Mouse (Mus musculus) layer of hippocampus, adult 2 months (tissue): ENCODE data around the gene Adamts2. TPM values are rescaled to one million over a fixed set of nuclear protein-coding genes. Genes with fewer than 3 reads are reported as not detected.

Experiments
- DNase-seq, 2 experiments: peaks; one replicate each; pipeline ENCODE4 v3.0.0; 2022; ENCODE audit warnings: low spot score in 2 of 2
- H3K27ac ChIP-seq: fragments of 200-600 bp; 2 replicates; pipeline ENCODE4 v1.8.1; 2022
- H3K4me3 ChIP-seq: fragments of 200-600 bp; 2 replicates; pipeline ENCODE4 v1.8.1; 2022; ENCODE audit warnings: mild to moderate bottlenecking
- CTCF ChIP-seq: fragments of 200-600 bp; conservative IDR thresholded peaks from 2 replicates; pipeline ENCODE4 v1.8.1; 2022; ENCODE audit warnings: antibody characterized with exemption, mild to moderate bottlenecking, moderate library complexity
- total RNA-seq, 2 experiments: library from RNA; stranded (reverse); gene quantifications; 2 replicates each; pipeline ENCODE4 v1.2.3; 2021

Gene Adamts2
- total RNA-seq, 2 experiments from 2014 or later, result 14.5 to 15.4 TPM

- Histone ChIP-seq H3K4me3 (no peak overlapping the region), H3K27ac (no peak overlapping the region)
- no peak for DNase-seq
- TF ChIP-seq CTCF, result no peak
Measured at GRCm38 (mm10) chr11:50798836-50799235, 197.0 kb downstream of the Adamts2 start.

- no peak for TF ChIP-seq CTCF
- Histone ChIP-seq H3K4me3 (no peak overlapping the region), H3K27ac (no peak overlapping the region)
- no peak for DNase-seq
Measured at GRCm38 (mm10) chr11:50814233-50814632, 212.3 kb downstream of the Adamts2 start.

DNA sequence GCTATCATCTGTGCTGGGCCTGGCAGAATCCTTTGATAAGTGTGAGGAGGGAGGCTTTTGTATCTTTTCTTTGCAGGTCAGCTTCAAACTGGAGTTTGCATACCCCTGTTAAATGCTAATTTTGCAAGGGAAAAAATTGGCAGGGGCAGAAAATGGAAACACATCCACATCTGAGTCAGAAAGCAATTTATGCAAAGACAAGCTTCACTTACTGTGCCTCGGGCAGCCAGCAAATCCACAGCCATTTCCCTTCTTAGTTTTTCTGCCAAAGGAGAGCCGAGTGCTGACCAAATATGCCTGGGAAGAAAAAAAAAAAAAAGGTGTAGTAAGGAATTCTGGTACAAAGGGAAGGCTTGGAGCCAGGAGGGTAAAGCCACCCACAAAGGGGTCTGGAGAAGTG lies 224.3 kb downstream of the Adamts2 start:
- TF ChIP-seq CTCF, result no peak
- DNase-seq, result no peak
- Histone ChIP-seq H3K4me3 (peak overlapping the region; percentile 69; the same call in 1 of the 2 replicates), H3K27ac (no peak overlapping the region)

- DNase-seq, result peak; percentile 91 to 93
- peak within 1 kb of the TSS; percentile 91 for H3K27ac ChIP-seq
- H3K4me3 ChIP-seq, result peak within 1 kb of the TSS; percentile 69
- no peak for TF ChIP-seq CTCF
Measured at GRCm38 (mm10) chr11:50827010-50827953, 225.4 kb downstream of the Adamts2 start, which contains the start of gene Zfp354c. Zfp354c (minus strand) TSS chr11:50827724.

DNA sequence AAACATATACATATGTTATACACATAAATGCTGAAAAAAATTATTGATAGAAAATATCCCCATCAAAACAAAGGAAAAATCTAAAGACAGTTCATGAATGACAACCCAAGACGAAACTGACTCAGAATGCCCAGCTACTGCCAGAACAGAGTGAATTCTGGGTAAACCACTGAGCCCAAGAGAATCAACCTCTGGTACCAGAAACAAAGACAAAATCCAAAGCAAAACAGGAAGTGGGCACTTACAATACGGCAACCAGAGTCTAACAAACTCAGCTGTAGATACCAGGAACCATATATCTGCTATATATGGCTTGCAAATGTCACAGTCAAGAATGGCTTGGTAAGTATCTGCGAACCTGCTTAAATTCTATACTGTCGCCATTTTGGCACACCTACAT lies 233.8 kb downstream of the Adamts2 start:
- Histone ChIP-seq H3K27ac (no peak overlapping the region), H3K4me3 (no peak overlapping the region)
- no peak for DNase-seq
- no peak for TF ChIP-seq CTCF

DNA sequence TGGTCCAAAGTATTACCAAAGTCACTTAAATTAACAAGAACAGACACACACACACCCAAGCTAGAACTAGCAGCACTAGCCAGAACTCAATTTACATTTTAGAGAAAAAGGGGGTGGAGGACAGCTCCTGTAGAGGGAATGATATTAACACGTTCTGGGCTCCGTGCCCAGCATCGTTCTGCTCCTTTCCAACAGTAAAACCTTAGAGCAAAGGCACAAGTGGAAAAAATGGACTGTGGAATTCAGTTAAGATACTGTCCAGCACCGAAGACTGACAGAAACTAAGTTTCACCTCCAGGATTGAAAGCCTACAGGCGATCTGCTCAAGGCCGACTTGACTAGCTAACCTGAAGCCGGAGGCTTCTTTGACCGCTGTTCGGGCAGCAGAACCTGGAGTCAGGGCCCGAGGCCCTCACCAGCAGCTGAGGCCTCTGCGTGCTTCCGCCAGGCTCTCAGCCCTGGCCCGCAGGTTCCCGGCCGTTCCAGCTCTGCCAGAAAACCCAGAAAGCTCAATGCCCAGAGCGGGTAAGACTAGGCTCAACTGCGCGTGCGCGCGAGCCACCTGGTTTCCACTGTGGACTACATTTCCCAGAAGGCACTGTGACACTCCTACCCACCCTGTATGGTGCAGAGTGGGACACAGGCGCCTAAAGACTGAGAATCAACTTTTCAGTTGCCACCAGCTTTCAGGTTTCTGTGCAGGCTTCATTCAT lies 239.3 kb downstream of the Adamts2 start, which contains the start of gene Zfp879:
Gene Zfp879, minus strand, starts transcription at position 530 of the 713 bp plus-strand sequence.
- peak within 1 kb of the TSS; percentile 95 for H3K27ac ChIP-seq
- TF ChIP-seq CTCF, result no peak
- peak within 1 kb of the TSS; percentile 66 for H3K4me3 ChIP-seq
- DNase-seq, result peak; percentile 95

GRCm38 (mm10) chr11:50845951-50846350 lies 244.1 kb downstream of the Adamts2 start:
- H3K4me3 ChIP-seq, result no peak overlapping the region
- no peak for TF ChIP-seq CTCF
- no peak for DNase-seq
- no peak overlapping the region for H3K27ac ChIP-seq

- peak; percentile 77 for TF ChIP-seq CTCF
- no peak for DNase-seq
Measured at GRCm38 (mm10) chr11:50847047-50847446, 245.2 kb downstream of the Adamts2 start.

GRCm38 (mm10) chr11:50848520-50849137 lies 246.7 kb downstream of the Adamts2 start:
- no peak for TF ChIP-seq CTCF
- H3K27ac ChIP-seq, result no peak overlapping the region

More at GRCm38 (mm10) chr11:50847047-50847446, 245.2 kb downstream of the Adamts2 start:
- H3K4me3 ChIP-seq, result no peak overlapping the region
- no peak overlapping the region for H3K27ac ChIP-seq

GRCm38 (mm10) chr11:50849310-50849709 lies 247.4 kb downstream of the Adamts2 start:
- no peak for TF ChIP-seq CTCF
- no peak overlapping the region for H3K4me3 ChIP-seq
- no peak for DNase-seq
- no peak overlapping the region for H3K27ac ChIP-seq

More at GRCm38 (mm10) chr11:50848520-50849137, 246.7 kb downstream of the Adamts2 start:
- H3K4me3 ChIP-seq, result no peak overlapping the region
- no peak for DNase-seq

GRCm38 (mm10) chr11:50850177-50850735 lies 248.4 kb downstream of the Adamts2 start, which contains the start of gene Grm6:
Grm6 (plus strand) TSS chr11:50850685.
- peak within 1 kb of the TSS; percentile 53 for H3K4me3 ChIP-seq
- TF ChIP-seq CTCF, result no peak

GRCm38 (mm10) chr11:50850989-50851601 lies 249.2 kb downstream of the Adamts2 start:
- no peak for TF ChIP-seq CTCF
- no peak for DNase-seq
- Histone ChIP-seq H3K27ac (no peak overlapping the region), H3K4me3 (peak overlapping the region; percentile 53)

More at GRCm38 (mm10) chr11:50850177-50850735, 248.4 kb downstream of the Adamts2 start, which contains the start of gene Grm6:
- H3K27ac ChIP-seq, result no peak within 1 kb of the TSS
- no peak for DNase-seq

Other genes with a start within 250 kb of the Adamts2 start
- gene Cby3, start 247.6 kb upstream of the Adamts2 start, total RNA-seq, result 1 to 10 TPM in 1 of 2 experiments, not detected in 1; 1.7 TPM
- gene Hnrnph1, start 225.1 kb upstream of the Adamts2 start, total RNA-seq, result 100 to 1,000 TPM; 272 to 300 TPM
- 10 to 100 TPM; 29.2 to 29.6 TPM for gene Rufy1, start 171.0 kb upstream of the Adamts2 start, total RNA-seq
- gene Zfp354c, start 225.6 kb downstream of the Adamts2 start, total RNA-seq, result 10 to 100 TPM; 40.8 to 49.6 TPM
- gene Zfp879, start 239.5 kb downstream of the Adamts2 start, total RNA-seq, result 1 to 10 TPM; 4.0 to 4.1 TPM
- not detected for gene Grm6, start 248.6 kb downstream of the Adamts2 start, total RNA-seq